Mouse (Mus musculus): ENCODE results near the gene Syt13. TPM values are rescaled to one million over a fixed set of nuclear protein-coding genes. Genes with fewer than 3 reads are reported as not detected.

The Syt13 gene
- polyA plus RNA-seq, 1 experiment from 2014 or later: 15.4 TPM

DNA sequence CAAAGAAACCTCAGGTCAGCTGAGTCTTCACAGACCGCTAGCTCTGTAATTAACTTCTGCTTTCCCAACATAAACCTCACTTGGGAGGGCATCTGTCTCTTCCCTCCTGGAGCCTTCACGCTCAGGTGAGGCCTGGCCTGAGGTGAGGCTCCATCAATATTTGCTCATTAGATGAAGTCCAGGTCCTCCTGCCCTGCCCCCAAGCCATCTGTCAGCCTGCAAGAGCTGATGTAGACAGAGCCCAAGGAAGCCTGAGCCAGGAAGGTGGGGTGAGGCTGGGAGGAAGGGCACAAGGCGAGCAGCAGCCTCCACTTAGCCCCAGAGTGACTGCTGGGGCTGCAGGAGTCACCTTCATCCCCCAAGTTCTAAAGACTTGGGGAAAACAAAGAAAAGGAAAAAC, 20.6 kb downstream of the Syt13 start:
- H3K9ac ChIP-seq (ENCODE audit: low read depth, low read length): no peak overlapping the region
- H3K36me3 ChIP-seq (ENCODE audit: control insufficient read depth, insufficient read depth, low read length): no peaks in the 10 kb centered on the region
- WGBS: 53% methylated on average over 3 of the region's 3 CpGs
- H3K9me3 ChIP-seq (ENCODE audit: control insufficient read depth, low read length): no peaks in the 10 kb centered on the region
- no peak overlapping the region for H3K4me2 ChIP-seq (replicated peaks; ENCODE audit: low read depth, low read length)
- H3K27me3 ChIP-seq (ENCODE audit: control insufficient read depth, insufficient read depth, low read length): no peaks in the 10 kb centered on the region
- H3K4me3 ChIP-seq (ENCODE audit: low read depth, low read length): no peak overlapping the region
- no peak for ATAC-seq (ENCODE audit: low FRiP score)
- no peaks in the 10 kb centered on the region for H3K4me1 ChIP-seq (replicated peaks; ENCODE audit: control insufficient read depth, insufficient read depth, low read length)
- H3K27ac ChIP-seq (ENCODE audit: low read depth, low read length): no peak overlapping the region
- DNase-seq (ENCODE audit: low spot score): no peak

DNA sequence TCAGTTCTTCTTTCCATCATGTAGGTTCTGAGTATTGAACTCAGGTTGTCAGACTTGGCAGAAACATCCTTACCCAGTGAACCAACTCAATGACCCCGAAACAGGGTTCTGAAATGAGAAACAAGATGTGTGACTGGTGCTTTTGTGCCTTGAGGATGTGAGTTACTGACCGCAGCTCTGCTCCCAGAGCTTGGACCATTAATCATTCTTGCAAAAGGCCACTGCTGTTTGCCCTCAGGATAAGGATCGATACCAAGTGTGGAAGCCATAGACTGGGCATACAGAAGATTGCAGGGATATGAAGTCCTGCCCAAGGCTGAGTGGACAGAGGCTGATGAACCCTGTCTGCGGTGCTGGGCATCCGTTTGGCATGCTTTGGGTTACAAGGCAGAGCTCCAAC, 23.2 kb downstream of the Syt13 start:
- no peaks in the 10 kb centered on the region for H3K27me3 ChIP-seq (ENCODE audit: control insufficient read depth, insufficient read depth, low read length)
- H3K4me3 ChIP-seq (ENCODE audit: low read depth, low read length): no peak overlapping the region
- no peak for DNase-seq (ENCODE audit: low spot score)
- no peak overlapping the region for H3K27ac ChIP-seq (ENCODE audit: low read depth, low read length)
- H3K9me3 ChIP-seq (ENCODE audit: control insufficient read depth, low read length): no peaks in the 10 kb centered on the region
- H3K4me1 ChIP-seq (replicated peaks; ENCODE audit: control insufficient read depth, insufficient read depth, low read length): no peaks in the 10 kb centered on the region
- H3K36me3 ChIP-seq (ENCODE audit: control insufficient read depth, insufficient read depth, low read length): no peaks in the 10 kb centered on the region
- no peak overlapping the region for H3K9ac ChIP-seq (ENCODE audit: low read depth, low read length)
- H3K4me2 ChIP-seq (replicated peaks; ENCODE audit: low read depth, low read length): no peak overlapping the region
- 79% methylated on average over 5 of the region's 5 CpGs for WGBS
- ATAC-seq (ENCODE audit: low FRiP score): no peak

DNA sequence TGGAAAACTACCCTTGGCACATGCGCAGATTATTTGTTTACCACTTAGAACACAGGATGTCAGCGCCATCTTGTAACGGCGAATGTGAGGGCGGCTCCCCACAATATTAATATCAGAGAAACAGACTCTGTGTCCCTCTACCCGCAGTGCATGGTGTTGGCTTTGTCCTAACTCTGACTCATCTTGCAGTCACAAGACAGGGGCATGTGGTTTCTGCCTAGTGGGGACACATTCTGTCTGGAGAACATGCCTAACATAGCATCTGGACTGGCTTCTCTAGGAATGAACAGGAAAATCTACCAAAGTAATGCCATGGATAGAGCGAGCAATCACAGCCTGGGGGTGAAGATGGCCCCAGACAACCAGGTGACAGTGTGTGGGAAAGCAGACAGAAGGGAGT, 23.9 kb downstream of the Syt13 start:
- H3K36me3 ChIP-seq (ENCODE audit: control insufficient read depth, insufficient read depth, low read length): no peaks in the 10 kb centered on the region
- no peak overlapping the region for H3K9ac ChIP-seq (ENCODE audit: low read depth, low read length)
- ATAC-seq (ENCODE audit: low FRiP score) (no peak), DNase-seq (ENCODE audit: low spot score) (no peak)
- H3K4me2 ChIP-seq (replicated peaks; ENCODE audit: low read depth, low read length): no peak overlapping the region
- no peaks in the 10 kb centered on the region for H3K9me3 ChIP-seq (ENCODE audit: control insufficient read depth, low read length)
- no peaks in the 10 kb centered on the region for H3K27me3 ChIP-seq (ENCODE audit: control insufficient read depth, insufficient read depth, low read length)
- no peak overlapping the region for H3K4me3 ChIP-seq (ENCODE audit: low read depth, low read length)
- no peak overlapping the region for H3K27ac ChIP-seq (ENCODE audit: low read depth, low read length)
- 94% methylated on average over 6 of the region's 7 CpGs for WGBS
- no peaks in the 10 kb centered on the region for H3K4me1 ChIP-seq (replicated peaks; ENCODE audit: control insufficient read depth, insufficient read depth, low read length)

- no peak overlapping the region for H3K4me3 ChIP-seq (ENCODE audit: low read depth, low read length)
- H3K4me1 ChIP-seq (replicated peaks; ENCODE audit: control insufficient read depth, insufficient read depth, low read length): no peaks in the 10 kb centered on the region
- ATAC-seq (ENCODE audit: low FRiP score) (no peak), DNase-seq (ENCODE audit: low spot score) (no peak)
- no peaks in the 10 kb centered on the region for H3K9me3 ChIP-seq (ENCODE audit: control insufficient read depth, low read length)
- H3K36me3 ChIP-seq (ENCODE audit: control insufficient read depth, insufficient read depth, low read length): no peaks in the 10 kb centered on the region
- 84% methylated on average over 9 of the region's 9 CpGs for WGBS
- H3K27ac ChIP-seq (ENCODE audit: low read depth, low read length): no peak overlapping the region
- no peaks in the 10 kb centered on the region for H3K27me3 ChIP-seq (ENCODE audit: control insufficient read depth, insufficient read depth, low read length)
- H3K9ac ChIP-seq (ENCODE audit: low read depth, low read length): no peak overlapping the region
- H3K4me2 ChIP-seq (replicated peaks; ENCODE audit: low read depth, low read length): no peak overlapping the region
These were observed 26.1 kb downstream of the Syt13 start for GRCm38 (mm10) chr2:92940963-92941362.

DNA sequence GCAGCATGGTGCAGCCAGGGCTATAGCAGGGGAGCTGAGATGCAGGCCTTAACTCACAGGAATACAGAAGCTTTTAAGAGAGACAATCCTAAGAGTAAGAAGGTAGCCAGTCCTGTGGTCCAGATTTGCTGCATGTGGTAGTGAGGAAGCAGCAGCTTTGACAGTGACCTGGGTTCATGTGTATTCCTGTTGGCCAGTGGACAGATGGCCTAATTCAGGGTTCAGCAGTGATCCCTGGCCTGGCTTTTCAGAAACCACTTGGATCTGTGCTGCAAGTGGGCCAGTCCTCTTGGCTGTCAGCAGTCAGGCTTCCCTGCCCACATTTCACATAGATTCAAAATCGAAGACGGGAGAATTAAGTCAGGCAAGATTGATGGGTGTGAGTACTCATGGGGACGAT, 26.6 kb downstream of the Syt13 start:
- Histone ChIP-seq H3K4me2 (replicated peaks; ENCODE audit: low read depth, low read length) (no peak overlapping the region), H3K9ac (ENCODE audit: low read depth, low read length) (no peak overlapping the region), H3K36me3 (ENCODE audit: control insufficient read depth, insufficient read depth, low read length) (no peaks in the 10 kb centered on the region), H3K4me1 (replicated peaks; ENCODE audit: control insufficient read depth, insufficient read depth, low read length) (no peaks in the 10 kb centered on the region), H3K27me3 (ENCODE audit: control insufficient read depth, insufficient read depth, low read length) (no peaks in the 10 kb centered on the region), H3K9me3 (ENCODE audit: control insufficient read depth, low read length) (no peaks in the 10 kb centered on the region), H3K4me3 (ENCODE audit: low read depth, low read length) (no peak overlapping the region), H3K27ac (ENCODE audit: low read depth, low read length) (no peak overlapping the region)
- 66% methylated on average over 3 of the region's 3 CpGs for WGBS
- DNase-seq (ENCODE audit: low spot score) (no peak), ATAC-seq (ENCODE audit: low FRiP score) (no peak)

DNA sequence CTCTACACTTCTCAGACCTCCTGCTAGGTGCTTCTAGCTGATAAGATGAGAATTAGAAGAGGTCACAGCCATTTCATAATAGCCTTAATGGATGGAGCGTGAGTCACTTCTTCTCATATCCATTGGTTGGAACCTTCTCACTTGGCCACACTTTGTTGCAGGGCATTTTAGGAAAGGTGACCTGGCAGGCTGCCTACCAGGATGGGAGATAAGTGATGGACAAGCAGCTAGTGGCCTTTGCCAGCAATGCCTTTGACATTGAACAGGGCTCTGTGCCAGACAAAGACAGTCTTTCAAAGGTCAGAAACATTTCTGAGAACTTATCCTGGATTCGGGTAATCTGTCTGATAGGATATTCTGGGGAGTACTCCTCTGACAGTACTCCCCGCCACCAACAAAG, 28.5 kb downstream of the Syt13 start:
- H3K36me3 ChIP-seq (ENCODE audit: control insufficient read depth, insufficient read depth, low read length): no peaks in the 10 kb centered on the region
- ATAC-seq (ENCODE audit: low FRiP score) (no peak), DNase-seq (ENCODE audit: low spot score) (no peak)
- no peaks in the 10 kb centered on the region for H3K4me1 ChIP-seq (replicated peaks; ENCODE audit: control insufficient read depth, insufficient read depth, low read length)
- 94% methylated on average over 3 of the region's 3 CpGs for WGBS
- H3K27me3 ChIP-seq (ENCODE audit: control insufficient read depth, insufficient read depth, low read length): no peaks in the 10 kb centered on the region
- no peak overlapping the region for H3K9ac ChIP-seq (ENCODE audit: low read depth, low read length)
- no peak overlapping the region for H3K4me3 ChIP-seq (ENCODE audit: low read depth, low read length)
- H3K27ac ChIP-seq (ENCODE audit: low read depth, low read length): no peak overlapping the region
- H3K4me2 ChIP-seq (replicated peaks; ENCODE audit: low read depth, low read length): no peak overlapping the region
- no peaks in the 10 kb centered on the region for H3K9me3 ChIP-seq (ENCODE audit: control insufficient read depth, low read length)

DNA sequence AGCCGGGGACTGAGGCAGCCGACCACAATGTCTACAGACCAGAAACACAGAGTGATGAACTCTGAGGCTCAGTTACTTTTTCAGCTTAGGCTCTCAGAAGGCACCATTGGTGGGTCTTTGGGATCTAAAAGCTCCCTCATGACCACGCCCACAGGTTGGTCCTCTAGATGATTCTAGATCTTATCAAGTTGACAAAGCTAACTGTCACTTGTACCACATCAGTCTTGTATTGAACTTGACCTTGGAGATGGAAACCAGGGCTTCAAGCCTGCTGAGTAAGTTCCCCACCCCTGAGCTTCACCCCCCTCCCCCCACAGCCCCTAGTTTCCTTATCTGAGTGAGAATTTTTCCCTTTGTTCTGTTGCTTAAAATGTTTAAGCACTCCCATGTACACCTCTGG, 29.5 kb downstream of the Syt13 start:
- Histone ChIP-seq H3K4me3 (ENCODE audit: low read depth, low read length) (no peak overlapping the region), H3K9me3 (ENCODE audit: control insufficient read depth, low read length) (no peaks in the 10 kb centered on the region), H3K27ac (ENCODE audit: low read depth, low read length) (no peak overlapping the region), H3K9ac (ENCODE audit: low read depth, low read length) (no peak overlapping the region), H3K27me3 (ENCODE audit: control insufficient read depth, insufficient read depth, low read length) (no peaks in the 10 kb centered on the region), H3K36me3 (ENCODE audit: control insufficient read depth, insufficient read depth, low read length) (no peaks in the 10 kb centered on the region), H3K4me1 (replicated peaks; ENCODE audit: control insufficient read depth, insufficient read depth, low read length) (peaks cover 4% of the 10 kb centered on the region), H3K4me2 (replicated peaks; ENCODE audit: low read depth, low read length) (no peak overlapping the region)
- 90% methylated on average over 3 of the region's 3 CpGs for WGBS
- ATAC-seq (ENCODE audit: low FRiP score) (no peak), DNase-seq (ENCODE audit: low spot score) (no peak)

DNA sequence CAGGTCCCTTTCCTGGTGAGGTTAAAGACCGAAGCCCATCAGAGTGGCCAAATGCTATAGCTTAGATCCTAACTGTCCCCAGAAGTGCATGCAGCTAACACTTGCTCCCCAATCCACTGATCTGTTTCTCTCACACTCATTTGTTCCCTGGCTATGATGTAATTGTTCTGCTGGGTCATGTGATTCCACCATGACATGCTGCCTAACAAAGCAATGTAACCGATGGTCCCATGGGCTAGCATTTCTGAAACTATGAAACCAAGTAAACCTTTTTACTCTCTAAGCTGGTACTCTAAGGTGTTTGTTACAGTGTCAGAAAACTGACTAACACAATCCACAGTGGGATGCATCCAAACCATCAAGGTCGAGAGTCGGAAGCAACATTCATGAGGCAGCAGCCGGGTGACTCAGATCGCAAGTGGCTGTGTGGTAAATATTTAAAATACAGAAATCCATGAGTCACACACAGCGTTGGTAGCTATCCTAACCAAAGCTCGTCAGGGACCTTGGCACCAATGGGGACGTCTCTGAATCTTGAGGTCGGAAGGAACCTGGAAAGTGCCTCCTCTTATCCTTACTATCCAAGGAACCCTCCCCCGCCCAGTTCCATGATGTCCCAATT, 30.3 kb downstream of the Syt13 start:
- Histone ChIP-seq H3K36me3 (ENCODE audit: control insufficient read depth, insufficient read depth, low read length) (no peaks in the 10 kb centered on the region), H3K9me3 (ENCODE audit: control insufficient read depth, low read length) (no peaks in the 10 kb centered on the region), H3K27ac (ENCODE audit: low read depth, low read length) (no peak overlapping the region), H3K4me1 (replicated peaks; ENCODE audit: control insufficient read depth, insufficient read depth, low read length) (peaks cover 4% of the 10 kb centered on the region), H3K27me3 (ENCODE audit: control insufficient read depth, insufficient read depth, low read length) (no peaks in the 10 kb centered on the region), H3K9ac (ENCODE audit: low read depth, low read length) (no peak overlapping the region), H3K4me3 (ENCODE audit: low read depth, low read length) (no peak overlapping the region), H3K4me2 (replicated peaks; ENCODE audit: low read depth, low read length) (no peak overlapping the region)
- WGBS: 93% methylated on average over 11 of the region's 11 CpGs
- DNase-seq (ENCODE audit: low spot score): no peak
- no peak for ATAC-seq (ENCODE audit: low FRiP score)

- Histone ChIP-seq H3K9me3 (ENCODE audit: control insufficient read depth, low read length) (no peaks in the 10 kb centered on the region), H3K36me3 (ENCODE audit: control insufficient read depth, insufficient read depth, low read length) (no peaks in the 10 kb centered on the region), H3K27ac (ENCODE audit: low read depth, low read length) (no peak overlapping the region), H3K27me3 (ENCODE audit: control insufficient read depth, insufficient read depth, low read length) (no peaks in the 10 kb centered on the region), H3K9ac (ENCODE audit: low read depth, low read length) (no peak overlapping the region), H3K4me1 (replicated peaks; ENCODE audit: control insufficient read depth, insufficient read depth, low read length) (peaks cover 4% of the 10 kb centered on the region), H3K4me3 (ENCODE audit: low read depth, low read length) (no peak overlapping the region), H3K4me2 (replicated peaks; ENCODE audit: low read depth, low read length) (no peak overlapping the region)
- WGBS: 92% methylated on average over 11 of the region's 11 CpGs
- no peak for ATAC-seq (ENCODE audit: low FRiP score)
- DNase-seq (ENCODE audit: low spot score): no peak
These were observed 31.1 kb downstream of the Syt13 start for GRCm38 (mm10) chr2:92945824-92946598.

Measured in hindbrain, embryonic 11.5 days (tissue).